Mouse (Mus musculus): Measurements from ENCODE around the gene Lrrk1. TPM values are rescaled to one million over a fixed set of nuclear protein-coding genes. Genes with fewer than 3 reads are reported as not detected.

Gene Lrrk1
- polyA plus RNA-seq, 1 experiment from 2014 or later = 16.7 TPM

GRCm38 (mm10) chr7:66263421-66263820 lies 124.7 kb downstream of the Lrrk1 start:
- Histone ChIP-seq H3K27ac (ENCODE audit: low read length) (no peak overlapping the region), H3K36me3 (ENCODE audit: insufficient read depth, low read length) (peaks cover 24% of the 10 kb centered on the region; the same call in 1 of the 2 replicates), H3K4me3 (ENCODE audit: low read length) (no peak overlapping the region), H3K4me2 (replicated peaks; ENCODE audit: low read depth, low read length) (no peak overlapping the region), H3K9ac (replicated peaks; ENCODE audit: low read length) (no peak overlapping the region), H3K4me1 (ENCODE audit: insufficient read depth, low read length) (peaks cover 10% of the 10 kb centered on the region), H3K27me3 (ENCODE audit: insufficient read depth, low read length) (no peaks in the 10 kb centered on the region), H3K9me3 (ENCODE audit: low read length) (no peaks in the 10 kb centered on the region)
- 69% methylated on average over 5 of the region's 5 CpGs for WGBS
- ATAC-seq (ENCODE audit: low FRiP score, low TSS enrichment) = no peak

DNA sequence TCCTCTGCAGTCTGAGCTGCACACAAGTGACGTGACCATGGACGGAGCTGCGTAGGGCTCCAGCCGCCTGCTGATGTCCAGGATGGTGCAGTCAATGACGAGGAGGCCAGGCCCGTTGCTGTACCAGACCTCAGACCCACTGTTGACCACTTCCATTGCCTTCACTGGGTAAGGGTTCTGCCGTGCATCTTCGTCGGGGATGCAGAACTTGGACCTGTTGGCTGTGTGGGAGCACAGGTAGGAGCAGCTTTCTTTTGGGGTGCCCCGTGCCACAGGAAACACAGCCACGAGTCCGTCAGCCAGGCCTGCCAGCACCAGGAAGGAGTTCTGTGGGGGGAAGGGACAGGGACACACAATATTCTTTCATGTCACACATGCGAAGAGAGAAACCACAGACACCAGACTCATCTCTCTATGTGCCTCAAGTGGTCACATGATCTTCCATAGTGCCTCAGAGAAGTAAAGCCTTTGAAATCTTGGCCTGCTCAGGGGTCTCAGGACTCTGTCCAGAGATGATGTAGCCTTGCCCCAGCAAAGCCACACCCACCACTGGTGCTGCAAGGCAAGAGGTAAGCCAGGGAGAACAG lies 125.5 kb downstream of the Lrrk1 start:
- WGBS = 93% methylated on average over 13 of the region's 13 CpGs
- no peak for ATAC-seq (ENCODE audit: low FRiP score, low TSS enrichment)
- no peak overlapping the region for H3K4me2 ChIP-seq (replicated peaks; ENCODE audit: low read depth, low read length)
- no peaks in the 10 kb centered on the region for H3K9me3 ChIP-seq (ENCODE audit: low read length)
- H3K27me3 ChIP-seq (ENCODE audit: insufficient read depth, low read length) = no peaks in the 10 kb centered on the region
- H3K27ac ChIP-seq (ENCODE audit: low read length) = no peak overlapping the region
- no peak overlapping the region for H3K4me3 ChIP-seq (ENCODE audit: low read length)
- peaks cover 10% of the 10 kb centered on the region for H3K4me1 ChIP-seq (ENCODE audit: insufficient read depth, low read length)
- H3K9ac ChIP-seq (replicated peaks; ENCODE audit: low read length) = no peak overlapping the region
- H3K36me3 ChIP-seq (ENCODE audit: insufficient read depth, low read length) = peaks cover 22% of the 10 kb centered on the region; the same call in 1 of the 2 replicates

- Histone ChIP-seq H3K4me2 (replicated peaks; ENCODE audit: low read depth, low read length) (no peak overlapping the region), H3K4me1 (ENCODE audit: insufficient read depth, low read length) (peaks cover 10% of the 10 kb centered on the region), H3K9me3 (ENCODE audit: low read length) (no peaks in the 10 kb centered on the region), H3K4me3 (ENCODE audit: low read length) (no peak overlapping the region), H3K27ac (ENCODE audit: low read length) (no peak overlapping the region), H3K9ac (replicated peaks; ENCODE audit: low read length) (no peak overlapping the region), H3K36me3 (ENCODE audit: insufficient read depth, low read length) (peaks cover 20% of the 10 kb centered on the region; the same call in 1 of the 2 replicates), H3K27me3 (ENCODE audit: insufficient read depth, low read length) (no peaks in the 10 kb centered on the region)
- 75% methylated on average over 7 of the region's 7 CpGs for WGBS
- no peak for ATAC-seq (ENCODE audit: low FRiP score, low TSS enrichment)
Observed at GRCm38 (mm10) chr7:66260763-66261390, 127.3 kb downstream of the Lrrk1 start.

GRCm38 (mm10) chr7:66260295-66260694 lies 127.9 kb downstream of the Lrrk1 start:
- WGBS = 86% methylated on average over 8 of the region's 8 CpGs
- ATAC-seq (ENCODE audit: low FRiP score, low TSS enrichment) = no peak
- no peak overlapping the region for H3K27ac ChIP-seq (ENCODE audit: low read length)
- no peaks in the 10 kb centered on the region for H3K9me3 ChIP-seq (ENCODE audit: low read length)
- H3K4me2 ChIP-seq (replicated peaks; ENCODE audit: low read depth, low read length) = no peak overlapping the region
- peaks cover 10% of the 10 kb centered on the region for H3K4me1 ChIP-seq (ENCODE audit: insufficient read depth, low read length)
- H3K27me3 ChIP-seq (ENCODE audit: insufficient read depth, low read length) = no peaks in the 10 kb centered on the region
- H3K36me3 ChIP-seq (ENCODE audit: insufficient read depth, low read length) = peaks cover 14% of the 10 kb centered on the region; the same call in 1 of the 2 replicates
- no peak overlapping the region for H3K4me3 ChIP-seq (ENCODE audit: low read length)
- H3K9ac ChIP-seq (replicated peaks; ENCODE audit: low read length) = no peak overlapping the region

GRCm38 (mm10) chr7:66259436-66260206 lies 128.5 kb downstream of the Lrrk1 start:
- peaks cover 10% of the 10 kb centered on the region for H3K4me1 ChIP-seq (ENCODE audit: insufficient read depth, low read length)
- no peak overlapping the region for H3K9ac ChIP-seq (replicated peaks; ENCODE audit: low read length)
- H3K4me2 ChIP-seq (replicated peaks; ENCODE audit: low read depth, low read length) = no peak overlapping the region
- WGBS = 35% methylated on average over 14 of the region's 14 CpGs
- H3K9me3 ChIP-seq (ENCODE audit: low read length) = no peaks in the 10 kb centered on the region
- peak; percentile 80 for ATAC-seq (ENCODE audit: low FRiP score, low TSS enrichment)
- H3K27ac ChIP-seq (ENCODE audit: low read length) = 0 out of 2 replicates have a peak overlapping the region, but pooled peaks have one; percentile 42
- no peak overlapping the region for H3K4me3 ChIP-seq (ENCODE audit: low read length)
- H3K27me3 ChIP-seq (ENCODE audit: insufficient read depth, low read length) = no peaks in the 10 kb centered on the region
- H3K36me3 ChIP-seq (ENCODE audit: insufficient read depth, low read length) = peaks cover 13% of the 10 kb centered on the region; the same call in 1 of the 2 replicates

DNA sequence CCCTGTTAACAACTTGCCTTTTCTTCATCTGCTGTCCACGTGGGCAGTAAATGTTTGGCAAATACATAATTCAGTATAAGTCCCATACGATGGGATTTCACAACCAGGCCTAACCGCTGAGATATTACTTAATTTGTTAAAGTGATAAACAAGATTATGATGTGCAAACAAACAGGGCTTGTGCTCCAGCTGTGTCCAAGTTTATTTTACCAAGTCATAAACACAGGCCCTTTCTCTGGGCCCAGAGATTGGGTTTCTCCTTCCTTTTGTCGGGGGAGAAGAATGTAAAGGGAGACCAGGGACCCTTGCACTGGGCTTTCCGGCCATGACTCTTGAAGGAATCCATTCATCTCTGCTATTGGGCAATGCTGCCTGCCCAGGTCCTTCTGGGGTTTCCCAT lies 129.2 kb downstream of the Lrrk1 start:
- H3K4me2 ChIP-seq (replicated peaks; ENCODE audit: low read depth, low read length) = no peak overlapping the region
- 0 out of 2 replicates have a peak overlapping the region, but pooled peaks have one; percentile 32 for H3K27ac ChIP-seq (ENCODE audit: low read length)
- peaks cover 10% of the 10 kb centered on the region for H3K4me1 ChIP-seq (ENCODE audit: insufficient read depth, low read length)
- peaks cover 13% of the 10 kb centered on the region; the same call in 1 of the 2 replicates for H3K36me3 ChIP-seq (ENCODE audit: insufficient read depth, low read length)
- H3K9ac ChIP-seq (replicated peaks; ENCODE audit: low read length) = no peak overlapping the region
- ATAC-seq (ENCODE audit: low FRiP score, low TSS enrichment) = no peak; the same call in 1 of the 2 replicates
- WGBS = 51% methylated on average over 5 of the region's 5 CpGs
- no peaks in the 10 kb centered on the region for H3K9me3 ChIP-seq (ENCODE audit: low read length)
- no peak overlapping the region for H3K4me3 ChIP-seq (ENCODE audit: low read length)
- no peaks in the 10 kb centered on the region for H3K27me3 ChIP-seq (ENCODE audit: insufficient read depth, low read length)

- Histone ChIP-seq H3K27ac (ENCODE audit: low read length) (no peak overlapping the region), H3K27me3 (ENCODE audit: insufficient read depth, low read length) (no peaks in the 10 kb centered on the region), H3K36me3 (ENCODE audit: insufficient read depth, low read length) (peaks cover 10% of the 10 kb centered on the region; the same call in 1 of the 2 replicates), H3K9ac (replicated peaks; ENCODE audit: low read length) (no peak overlapping the region), H3K4me1 (ENCODE audit: insufficient read depth, low read length) (peaks cover 10% of the 10 kb centered on the region), H3K4me3 (ENCODE audit: low read length) (no peak overlapping the region), H3K9me3 (ENCODE audit: low read length) (no peaks in the 10 kb centered on the region), H3K4me2 (replicated peaks; ENCODE audit: low read depth, low read length) (no peak overlapping the region)
- no peak for ATAC-seq (ENCODE audit: low FRiP score, low TSS enrichment)
- 71% methylated on average over 5 of the region's 5 CpGs for WGBS
Observed at GRCm38 (mm10) chr7:66257232-66257631, 130.9 kb downstream of the Lrrk1 start.

GRCm38 (mm10) chr7:66256441-66256840 lies 131.7 kb downstream of the Lrrk1 start:
- H3K27ac ChIP-seq (ENCODE audit: low read length) = no peak overlapping the region
- 87% methylated on average over 5 of the region's 5 CpGs for WGBS

DNA sequence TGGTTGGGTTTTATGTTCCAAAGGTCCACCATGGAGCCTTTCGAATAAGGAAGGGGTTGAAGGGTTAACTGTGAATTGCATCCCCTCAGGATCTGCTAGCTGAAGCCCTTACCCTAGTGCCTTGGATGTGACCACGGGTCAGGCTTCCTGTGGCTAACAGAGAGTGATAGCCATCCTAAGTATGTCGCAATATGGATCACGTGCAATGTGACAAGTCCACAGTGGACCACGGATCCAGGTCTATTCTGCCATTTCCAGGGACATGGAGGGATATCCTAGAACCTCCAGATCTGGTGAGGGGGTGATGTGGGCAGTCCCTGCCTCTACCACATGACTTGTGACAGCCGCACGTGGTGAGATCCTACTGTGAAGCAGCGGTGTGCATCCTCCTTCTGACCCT lies 133.2 kb downstream of the Lrrk1 start:
- no peak for ATAC-seq (ENCODE audit: low FRiP score, low TSS enrichment)
- Histone ChIP-seq H3K9me3 (ENCODE audit: low read length) (no peaks in the 10 kb centered on the region), H3K36me3 (ENCODE audit: insufficient read depth, low read length) (no peaks in the 10 kb centered on the region), H3K4me3 (ENCODE audit: low read length) (no peak overlapping the region), H3K9ac (replicated peaks; ENCODE audit: low read length) (no peak overlapping the region), H3K27ac (ENCODE audit: low read length) (no peak overlapping the region), H3K27me3 (ENCODE audit: insufficient read depth, low read length) (no peaks in the 10 kb centered on the region), H3K4me2 (replicated peaks; ENCODE audit: low read depth, low read length) (no peak overlapping the region), H3K4me1 (ENCODE audit: insufficient read depth, low read length) (peaks cover 9% of the 10 kb centered on the region)
- whole genome bisulfite sequencing = 77% methylated on average over 8 of the region's 8 CpGs

More at GRCm38 (mm10) chr7:66256441-66256840, 131.7 kb downstream of the Lrrk1 start:
- H3K9ac ChIP-seq (replicated peaks; ENCODE audit: low read length) = no peak overlapping the region
- H3K27me3 ChIP-seq (ENCODE audit: insufficient read depth, low read length) = no peaks in the 10 kb centered on the region
- no peaks in the 10 kb centered on the region for H3K9me3 ChIP-seq (ENCODE audit: low read length)
- H3K4me3 ChIP-seq (ENCODE audit: low read length) = no peak overlapping the region
- H3K4me1 ChIP-seq (ENCODE audit: insufficient read depth, low read length) = peaks cover 10% of the 10 kb centered on the region
- ATAC-seq (ENCODE audit: low FRiP score, low TSS enrichment) = no peak
- H3K4me2 ChIP-seq (replicated peaks; ENCODE audit: low read depth, low read length) = no peak overlapping the region
- H3K36me3 ChIP-seq (ENCODE audit: insufficient read depth, low read length) = 0 out of 2 replicates have a peak, but pooled peaks cover 4% of the 10 kb centered on the region
